Mouse (Mus musculus) brain, embryonic 18.5 days (tissue): ENCODE results near the gene Smad1.
A peak's percentile ranks its signal among the peaks of the same experiment; 100 is the strongest.

Experiments
- DNase-seq: peaks from one replicate; pipeline ENCODE4 v3.0.0-alpha.2; 2012; ENCODE audit warnings: low read depth, low spot score

The Smad1 gene

DNA sequence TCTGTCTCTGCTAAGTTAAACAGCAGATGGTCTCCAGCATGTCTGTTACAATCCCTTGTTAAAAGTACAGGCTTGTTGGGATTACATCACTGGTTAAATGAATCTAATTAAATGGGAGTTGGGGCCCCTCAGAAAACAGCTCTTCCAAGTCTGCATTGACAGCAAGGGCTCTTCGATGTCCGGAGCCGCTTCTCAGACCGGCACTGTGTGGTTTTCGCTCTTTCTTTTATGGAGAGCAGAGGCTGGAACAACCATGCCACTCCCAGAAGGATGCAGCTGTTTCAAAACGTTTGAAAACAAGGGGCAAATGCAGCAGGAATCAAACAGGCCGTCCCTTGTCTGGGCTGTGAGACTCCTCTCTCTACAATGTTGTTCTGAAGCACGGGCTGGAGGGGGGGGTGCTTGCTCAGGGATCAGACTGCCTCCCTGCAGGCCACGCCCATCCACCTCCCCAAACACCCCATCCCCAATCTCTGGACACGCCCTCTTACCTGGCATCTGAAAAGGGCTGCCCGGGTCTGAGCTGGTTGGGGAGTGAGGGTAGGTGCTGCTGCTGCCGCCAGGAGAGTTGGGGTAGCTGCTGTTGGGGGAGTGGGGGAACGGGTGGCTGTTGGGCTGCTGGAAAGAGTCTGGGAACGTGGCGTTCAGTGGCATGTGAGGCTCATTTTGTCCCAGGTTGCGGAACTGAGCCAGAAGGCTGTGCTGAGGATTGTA lies 43.4 kb downstream of the Smad1 start:
- no peak for DNase-seq

GRCm38 (mm10) chr8:79354009-79354408 lies 45.3 kb downstream of the Smad1 start:
- DNase-seq, result no peak

DNA sequence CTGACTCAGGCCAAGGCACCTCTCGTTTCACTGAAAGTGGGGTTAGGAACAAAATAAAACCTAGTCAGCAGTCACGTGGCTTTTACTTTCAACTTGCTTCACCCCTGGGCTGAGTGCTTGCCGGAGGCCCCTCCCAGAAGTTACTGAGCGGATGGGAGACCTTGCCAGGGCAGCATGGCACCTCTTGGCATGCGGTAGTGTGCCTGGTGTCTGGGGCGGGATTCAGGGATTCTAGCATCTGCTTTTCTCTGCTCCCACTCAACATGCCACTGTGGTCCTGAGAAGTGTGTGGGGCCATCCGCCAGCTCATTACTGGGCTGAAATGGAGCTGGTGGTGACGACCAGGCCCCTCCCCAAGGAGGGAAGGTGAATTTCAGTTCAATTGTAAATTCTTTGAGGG lies 47.4 kb downstream of the Smad1 start:
- DNase-seq, result no peak

GRCm38 (mm10) chr8:79350805-79351204 lies 48.5 kb downstream of the Smad1 start:
- no peak for DNase-seq

- peak; percentile 75 for DNase-seq
Measured at GRCm38 (mm10) chr8:79350094-79350593, 49.2 kb downstream of the Smad1 start.

- DNase-seq, result no peak
Measured at GRCm38 (mm10) chr8:79346414-79346813, 52.9 kb downstream of the Smad1 start.

GRCm38 (mm10) chr8:79345856-79346255 lies 53.5 kb downstream of the Smad1 start:
- no peak for DNase-seq

- no peak for DNase-seq
Measured at GRCm38 (mm10) chr8:79341236-79341635, 58.1 kb downstream of the Smad1 start.

DNA sequence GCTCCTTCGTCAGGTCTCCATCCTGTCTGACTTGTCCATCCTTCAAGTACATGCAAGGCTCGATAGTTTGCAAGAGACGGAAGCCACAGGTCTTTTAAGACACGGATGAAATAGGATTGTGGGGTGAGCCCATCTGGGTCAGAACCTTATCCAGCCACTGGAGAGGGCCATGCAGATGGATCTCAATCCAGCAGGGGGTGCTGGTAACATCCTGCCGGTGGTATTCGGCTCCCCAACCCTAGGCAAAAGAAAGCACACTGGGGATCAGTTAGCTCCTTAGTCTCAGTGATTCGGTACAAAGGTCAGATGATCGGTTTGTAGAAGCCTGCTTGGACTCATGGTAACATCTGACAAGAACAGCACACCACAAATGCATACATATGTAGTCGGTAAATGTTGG lies 59.8 kb downstream of the Smad1 start:
- no peak for DNase-seq

- DNase-seq, result no peak
Measured at GRCm38 (mm10) chr8:79338619-79339018, 60.7 kb downstream of the Smad1 start.

GRCm38 (mm10) chr8:79332109-79332900 lies 67.0 kb downstream of the Smad1 start:
- DNase-seq, result no peak

GRCm38 (mm10) chr8:79331571-79331970 lies 67.7 kb downstream of the Smad1 start:
- DNase-seq, result no peak

GRCm38 (mm10) chr8:79331017-79331416 lies 68.3 kb downstream of the Smad1 start:
- no peak for DNase-seq

GRCm38 (mm10) chr8:79329735-79330134 lies 69.6 kb downstream of the Smad1 start:
- no peak for DNase-seq

GRCm38 (mm10) chr8:79329182-79329581 lies 70.1 kb downstream of the Smad1 start:
- no peak for DNase-seq

GRCm38 (mm10) chr8:79325510-79325909 lies 73.8 kb downstream of the Smad1 start:
- DNase-seq, result no peak

DNA sequence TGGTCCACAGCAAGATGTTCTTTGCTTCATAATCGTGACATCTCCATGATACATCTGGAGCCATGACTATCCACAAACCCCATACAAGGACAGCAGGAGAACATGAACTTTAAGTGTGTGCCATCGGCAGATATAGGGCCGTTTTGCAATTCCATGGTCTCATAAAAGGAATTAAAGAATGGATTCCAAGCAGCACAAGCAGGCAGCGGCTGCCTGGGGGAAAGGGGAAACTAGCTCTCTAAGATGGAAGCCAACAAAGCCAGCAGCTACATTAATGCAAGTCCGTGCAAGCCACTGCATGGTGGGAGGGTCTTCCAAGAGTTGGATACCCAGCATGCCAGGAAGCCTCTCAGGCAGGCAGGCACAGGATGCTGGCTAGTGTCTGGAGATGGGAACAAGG lies 74.4 kb downstream of the Smad1 start:
- no peak for DNase-seq

- no peak for DNase-seq
Measured at GRCm38 (mm10) chr8:79324036-79324435, 75.3 kb downstream of the Smad1 start.

- DNase-seq, result no peak
Measured at GRCm38 (mm10) chr8:79323121-79323520, 76.2 kb downstream of the Smad1 start.

DNA sequence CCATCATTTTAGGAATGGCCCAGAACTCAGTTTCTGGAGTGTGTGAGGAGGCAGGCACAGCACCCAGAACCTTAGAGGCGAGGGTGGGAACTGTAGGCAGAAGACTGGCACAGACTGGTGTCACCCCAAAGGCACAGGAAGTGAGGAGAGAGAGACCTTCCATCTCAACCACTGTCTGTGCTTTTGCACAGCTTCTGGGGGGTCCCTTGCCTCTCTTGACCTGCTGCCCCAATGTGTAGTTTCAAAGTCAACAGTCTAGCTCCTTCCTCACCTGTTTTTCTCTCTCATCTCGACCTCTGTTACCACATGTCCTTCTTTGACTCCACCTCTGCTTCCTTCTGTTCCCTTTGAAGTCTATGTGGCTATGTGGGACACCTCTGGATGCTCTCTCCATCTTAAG lies 88.5 kb downstream of the Smad1 start:
- no peak for DNase-seq

GRCm38 (mm10) chr8:79305941-79306340 lies 93.4 kb downstream of the Smad1 start:
- no peak for DNase-seq

DNA sequence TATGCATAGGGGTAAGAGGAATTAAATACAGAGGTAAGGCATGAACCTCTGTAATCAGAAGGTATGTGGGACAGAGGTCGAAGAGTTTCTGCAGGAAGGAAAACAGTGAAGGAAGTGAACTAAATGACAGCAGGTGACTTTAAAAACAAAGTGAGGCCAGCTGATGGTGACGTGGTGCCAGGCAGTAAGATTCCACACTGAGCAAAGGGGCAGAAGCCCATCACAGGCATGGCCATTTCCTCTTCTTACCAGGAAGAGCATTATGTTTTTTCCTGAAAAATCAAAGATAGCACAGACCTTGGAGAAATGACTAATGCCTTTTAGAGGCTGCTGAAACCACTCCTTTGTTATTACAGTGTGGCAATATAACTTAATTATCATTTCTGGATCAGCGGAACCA lies 97.8 kb downstream of the Smad1 start:
- no peak for DNase-seq

DNA sequence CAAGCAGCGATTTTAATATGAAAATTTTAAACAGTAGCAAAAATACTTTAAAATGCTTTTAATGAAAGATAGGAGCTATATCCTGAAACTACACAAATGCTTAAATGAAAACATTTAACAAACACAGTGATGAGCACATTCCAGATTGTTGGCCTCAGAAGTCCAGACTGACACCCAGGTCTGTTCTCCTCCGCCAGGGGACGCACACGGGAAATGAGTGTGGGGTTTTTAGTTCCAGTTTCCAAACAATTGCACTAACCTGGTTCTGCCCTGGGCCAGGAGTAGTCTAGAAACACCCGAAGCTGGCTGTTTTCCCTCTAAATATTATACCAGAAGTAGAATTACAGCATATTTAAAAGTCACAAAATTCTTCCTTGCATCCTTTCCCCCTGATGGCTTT lies 99.6 kb downstream of the Smad1 start:
- no peak for DNase-seq
